Mouse (Mus musculus) limb, embryonic 11.5 days (tissue): ENCODE data around the gene Chd2. TPM values are rescaled to one million over a fixed set of nuclear protein-coding genes. Genes with fewer than 3 reads are reported as not detected.

Experiments used
- ATAC-seq: fragments of 200-750 bp; cut with Nextera tagmentation; 2 replicates; pipeline ENCODE4 v1.8.0; 2017; ENCODE audit warnings: low read depth; ENCODE audit not compliant: insufficient number of reproducible peaks, low FRiP score, low TSS enrichment
- DNase-seq: peaks from one replicate; pipeline ENCODE4 v3.0.0-alpha.2; 2015; ENCODE audit warnings: low spot score
- H3K27ac ChIP-seq: fragments of 300-500 bp; sonication (generic); replicated peaks from 2 replicates; pipeline ENCODE4 v1.5.1; 2014; ENCODE audit warnings: low read depth, mild to moderate bottlenecking, low read length
- H3K27me3 ChIP-seq: fragments of 300-500 bp; sonication (generic); 2 replicates; pipeline ENCODE4 v1.6.1; 2014; ENCODE audit warnings: mild to moderate bottlenecking, low read length, mixed read lengths; ENCODE audit not compliant: control insufficient read depth, insufficient read depth
- H3K36me3 ChIP-seq: fragments of 300-500 bp; sonication (generic); 2 replicates; pipeline ENCODE4 v1.6.1; 2014; ENCODE audit warnings: mild to moderate bottlenecking, low read length, moderate library complexity, mixed read lengths; ENCODE audit not compliant: control insufficient read depth, insufficient read depth
- H3K4me1 ChIP-seq: fragments of 300-500 bp; sonication (generic); 2 replicates; pipeline ENCODE4 v1.6.1; 2014; ENCODE audit warnings: low read length, mixed read lengths; ENCODE audit not compliant: control insufficient read depth, insufficient read depth
- H3K4me2 ChIP-seq: fragments of 300-500 bp; sonication (generic); 2 replicates; pipeline ENCODE4 v1.6.1; 2014; ENCODE audit warnings: low read depth, mild to moderate bottlenecking, moderate library complexity; ENCODE audit not compliant: severe bottlenecking
- H3K4me3 ChIP-seq: fragments of 300-500 bp; sonication (generic); 2 replicates; pipeline ENCODE4 v1.5.1; 2014; ENCODE audit warnings: low read depth, low read length
- H3K9ac ChIP-seq: fragments of 300-500 bp; sonication (generic); 2 replicates; pipeline ENCODE4 v1.6.1; 2014; ENCODE audit warnings: mild to moderate bottlenecking, low read length
- H3K9me3 ChIP-seq: fragments of 300-500 bp; sonication (generic); 2 replicates; pipeline ENCODE4 v1.6.1; 2016; ENCODE audit warnings: low read length; ENCODE audit not compliant: control insufficient read depth
- WGBS: fragments of 180-500 bp; shearing (Covaris S2); extraction: QIAGEN DNeasy Blood & Tissue Kit; methylation state at CpG from one replicate; pipeline ENCODE4 v1.1.7; 2014; 5-methylcytosine and 5-hydroxymethylcytosine counted together
- polyA plus RNA-seq: library from polyadenylated mRNA; unstranded; fragments of >200 nt; fragmentation: Nextera tagmentation; extraction: Ambion mirVana; gene quantifications from 2 replicates; pipeline ENCODE4 v1.2.1, GENCODE M21; 2014

Gene Chd2
- polyA plus RNA-seq, 1 experiment from 2014 or later = 48.9 TPM

- ATAC-seq (0 out of 2 replicates have a peak, but pooled peaks have one; percentile 4), DNase-seq (peak; percentile 83)
- Histone ChIP-seq H3K36me3 (no peaks in the 10 kb centered on the region), H3K9ac (peak overlapping the region; percentile 94), H3K4me3 (peak overlapping the region; percentile 95), H3K27ac (peak overlapping the region; percentile 98), H3K4me1 (peaks cover 19% of the 10 kb centered on the region), H3K27me3 (no peaks in the 10 kb centered on the region), H3K9me3 (no peaks in the 10 kb centered on the region), H3K4me2 (peak overlapping the region; percentile 85)
- WGBS = 0% methylated on average over 39 of the region's 39 CpGs
Observed at GRCm38 (mm10) chr7:73391518-73392321, 149.9 kb downstream of the Chd2 start.

- no peaks in the 10 kb centered on the region for H3K27me3 ChIP-seq
- H3K9ac ChIP-seq = peak overlapping the region; percentile 94
- WGBS = 1% methylated on average over 41 of the region's 42 CpGs
- ATAC-seq (peak; percentile 81), DNase-seq (peak; percentile 95)
- H3K4me1 ChIP-seq = peaks cover 19% of the 10 kb centered on the region
- peak overlapping the region; percentile 98 for H3K27ac ChIP-seq
- no peaks in the 10 kb centered on the region for H3K36me3 ChIP-seq
- peak overlapping the region; percentile 95 for H3K4me3 ChIP-seq
- H3K4me2 ChIP-seq = peak overlapping the region; percentile 85
- no peaks in the 10 kb centered on the region for H3K9me3 ChIP-seq
Observed at GRCm38 (mm10) chr7:73391002-73391517, 150.6 kb downstream of the Chd2 start.

- WGBS = 2% methylated on average over 18 of the region's 18 CpGs
- no peaks in the 10 kb centered on the region for H3K36me3 ChIP-seq
- peak; percentile 66 for DNase-seq
- H3K9me3 ChIP-seq = no peaks in the 10 kb centered on the region
- peak overlapping the region; percentile 98 for H3K27ac ChIP-seq
- peaks cover 19% of the 10 kb centered on the region for H3K4me1 ChIP-seq
- H3K27me3 ChIP-seq = no peaks in the 10 kb centered on the region
- peak overlapping the region; percentile 85 for H3K4me2 ChIP-seq
- peak overlapping the region; percentile 48 for H3K9ac ChIP-seq
- ATAC-seq = peak; percentile 41
- peak overlapping the region; percentile 95 for H3K4me3 ChIP-seq
Observed at GRCm38 (mm10) chr7:73390426-73391001, 151.1 kb downstream of the Chd2 start.

- Histone ChIP-seq H3K4me3 (peak overlapping the region; percentile 95), H3K9me3 (no peaks in the 10 kb centered on the region), H3K36me3 (no peaks in the 10 kb centered on the region), H3K4me1 (peaks cover 19% of the 10 kb centered on the region), H3K27ac (peak overlapping the region; percentile 98), H3K9ac (peak overlapping the region; percentile 48; the same call in 1 of the 2 replicates), H3K27me3 (no peaks in the 10 kb centered on the region), H3K4me2 (peak overlapping the region; percentile 85)
- peak; percentile 61 for ATAC-seq
- peak; percentile 77 for DNase-seq
- WGBS = under 1% methylated on average over 15 of the region's 15 CpGs
Observed at GRCm38 (mm10) chr7:73389871-73390294, 151.7 kb downstream of the Chd2 start.

GRCm38 (mm10) chr7:73389419-73389818 is 152.2 kb downstream of the Chd2 start:
- Histone ChIP-seq H3K9me3 (no peaks in the 10 kb centered on the region), H3K27ac (peak overlapping the region; percentile 1; the same call in 1 of the 2 replicates), H3K36me3 (no peaks in the 10 kb centered on the region), H3K9ac (no peak overlapping the region), H3K4me1 (peaks cover 19% of the 10 kb centered on the region), H3K4me2 (peak overlapping the region; percentile 85), H3K4me3 (peak overlapping the region; percentile 95; the same call in 1 of the 2 replicates), H3K27me3 (no peaks in the 10 kb centered on the region)
- DNase-seq = no peak
- ATAC-seq = peak; percentile 7; the same call in 1 of the 2 replicates
- WGBS = 6% methylated on average over 9 of the region's 9 CpGs

- peaks cover 18% of the 10 kb centered on the region for H3K4me1 ChIP-seq
Observed at GRCm38 (mm10) chr7:73388866-73389265, 152.8 kb downstream of the Chd2 start.

GRCm38 (mm10) chr7:73382843-73383242 is 158.8 kb downstream of the Chd2 start:
- DNase-seq = no peak
- 84% methylated on average over 7 of the region's 7 CpGs for WGBS
- H3K9me3 ChIP-seq = no peaks in the 10 kb centered on the region

More at GRCm38 (mm10) chr7:73388866-73389265, 152.8 kb downstream of the Chd2 start:
- 79% methylated on average over 2 of the region's 2 CpGs for WGBS
- DNase-seq = no peak
- Histone ChIP-seq H3K4me2 (no peak overlapping the region), H3K9ac (no peak overlapping the region), H3K27ac (no peak overlapping the region), H3K27me3 (no peaks in the 10 kb centered on the region), H3K36me3 (no peaks in the 10 kb centered on the region), H3K9me3 (no peaks in the 10 kb centered on the region), H3K4me3 (no peak overlapping the region)
- ATAC-seq = no peak

GRCm38 (mm10) chr7:73378034-73378433 is 163.6 kb downstream of the Chd2 start:
- peaks cover 21% of the 10 kb centered on the region for H3K27me3 ChIP-seq
- no peak overlapping the region for H3K4me3 ChIP-seq
- WGBS = 82% methylated on average over 6 of the region's 6 CpGs
- DNase-seq (no peak), ATAC-seq (no peak)
- H3K9me3 ChIP-seq = no peaks in the 10 kb centered on the region
- no peaks in the 10 kb centered on the region for H3K36me3 ChIP-seq
- no peak overlapping the region for H3K27ac ChIP-seq
- H3K4me1 ChIP-seq = 0 out of 2 replicates have a peak, but pooled peaks cover 8% of the 10 kb centered on the region
- H3K9ac ChIP-seq = no peak overlapping the region
- no peak overlapping the region for H3K4me2 ChIP-seq

More at GRCm38 (mm10) chr7:73382843-73383242, 158.8 kb downstream of the Chd2 start:
- H3K4me1 ChIP-seq = no peaks in the 10 kb centered on the region
- H3K4me2 ChIP-seq = no peak overlapping the region
- no peak for ATAC-seq
- no peak overlapping the region for H3K27ac ChIP-seq
- H3K36me3 ChIP-seq = no peaks in the 10 kb centered on the region
- no peak overlapping the region for H3K9ac ChIP-seq
- H3K27me3 ChIP-seq = no peaks in the 10 kb centered on the region
- H3K4me3 ChIP-seq = no peak overlapping the region
